Mouse (Mus musculus): ENCODE results near the gene Ykt6. TPM values are rescaled to one million over a fixed set of nuclear protein-coding genes. Genes with fewer than 3 reads are reported as not detected.

Ykt6 gene
- total and polyA plus RNA-seq, 3 experiments, result 79.8 to 117 (median 95.8) TPM

GRCm38 (mm10) chr11:5914940-5915339 is 40.6 kb upstream of the Ykt6 start:
- Histone ChIP-seq H3K27me3 (replicated peaks) (peaks cover 5% of the 10 kb centered on the region), H3K9me3 (replicated peaks; ENCODE audit: low read length) (no peaks in the 10 kb centered on the region), H3K4me3 (replicated peaks in 1 of 3; ENCODE audit: low read depth in 2 of 3, low read length in 2 of 3, poor library complexity in 1 of 3) (no peak overlapping the region), H3K27ac (ENCODE audit: insufficient read depth, low read depth) (no peak overlapping the region), H3K79me2 (replicated peaks; ENCODE audit: control insufficient read depth, extremely low read depth, insufficient read depth, poor library complexity, severe bottlenecking) (no peaks in the 10 kb centered on the region), H3K36me3 (replicated peaks in 1 of 2; ENCODE audit: control insufficient read depth in 1 of 2, insufficient read depth in 1 of 2, low read length in 1 of 2) (no peaks in the 10 kb centered on the region), H3K4me1 (ENCODE audit: control insufficient read depth in 1 of 2, insufficient read depth in 2 of 2) (peaks cover 8 to 28% of the 10 kb centered on the region in 2 experiments), H3K9ac (ENCODE audit: insufficient read depth, low read depth) (no peak overlapping the region), H3K4me2 (ENCODE audit: insufficient read depth, low read depth, poor library complexity, severe bottlenecking) (no peak overlapping the region)
- dilution Hi-C loops (cut with MboI; ENCODE audit: extremely low pct_ligation_motif_present, extremely low pct_unique_long_range_greater_than_20kb, low sequenced_read_pairs) (no loop called here), in situ Hi-C loops (cut with MboI; ENCODE audit: low pct_ligation_motif_present, low pct_unique_long_range_greater_than_20kb, low sequenced_read_pairs) (no loop called here)
- no peak for DNase-seq (ENCODE audit: extremely low read depth)
- TF ChIP-seq ZKSCAN1 (IDR thresholded peaks at IDR 0.05; ENCODE audit: borderline replicate concordance, low read depth, low read length), result no peak
- no peak for TF ChIP-seq SMC3 (IDR thresholded peaks at IDR 0.05; ENCODE audit: low read depth, low read length)

GRCm38 (mm10) chr11:5915429-5916177 is 39.9 kb upstream of the Ykt6 start:
- Histone ChIP-seq H3K4me2 (ENCODE audit: insufficient read depth, low read depth, poor library complexity, severe bottlenecking) (no peak overlapping the region), H3K36me3 (replicated peaks in 1 of 2; ENCODE audit: control insufficient read depth in 1 of 2, insufficient read depth in 1 of 2, low read length in 1 of 2) (no peaks in the 10 kb centered on the region), H3K9me3 (replicated peaks; ENCODE audit: low read length) (no peaks in the 10 kb centered on the region), H3K4me3 (replicated peaks in 1 of 3; ENCODE audit: low read depth in 2 of 3, low read length in 2 of 3, poor library complexity in 1 of 3) (no peak overlapping the region), H3K27me3 (replicated peaks) (peaks cover 5% of the 10 kb centered on the region), H3K79me2 (replicated peaks; ENCODE audit: control insufficient read depth, extremely low read depth, insufficient read depth, poor library complexity, severe bottlenecking) (no peaks in the 10 kb centered on the region), H3K27ac (ENCODE audit: insufficient read depth, low read depth) (no peak overlapping the region), H3K9ac (ENCODE audit: insufficient read depth, low read depth) (no peak overlapping the region), H3K4me1 (ENCODE audit: control insufficient read depth in 1 of 2, insufficient read depth in 2 of 2) (peaks cover 8 to 31% of the 10 kb centered on the region in 2 experiments)
- dilution Hi-C loops (cut with MboI; ENCODE audit: extremely low pct_ligation_motif_present, extremely low pct_unique_long_range_greater_than_20kb, low sequenced_read_pairs), result no loop called here
- no peak for DNase-seq (ENCODE audit: extremely low read depth)
- in situ Hi-C loops (cut with MboI; ENCODE audit: low pct_ligation_motif_present, low pct_unique_long_range_greater_than_20kb, low sequenced_read_pairs), result no loop called here
- TF ChIP-seq CHD2 (IDR thresholded peaks at IDR 0.05; ENCODE audit: low read length) (no peak), HCFC1 (IDR thresholded peaks at IDR 0.05; ENCODE audit: low read depth, low read length) (no peak)

- dilution Hi-C loops (cut with MboI; ENCODE audit: extremely low pct_ligation_motif_present, extremely low pct_unique_long_range_greater_than_20kb, low sequenced_read_pairs), result no loop called here
- in situ Hi-C loops (cut with MboI; ENCODE audit: low pct_ligation_motif_present, low pct_unique_long_range_greater_than_20kb, low sequenced_read_pairs), result no loop called here
- no peak overlapping the region for H3K4me2 ChIP-seq (ENCODE audit: insufficient read depth, low read depth, poor library complexity, severe bottlenecking)
- no peaks in the 10 kb centered on the region for H3K36me3 ChIP-seq (replicated peaks in 1 of 2; ENCODE audit: control insufficient read depth in 1 of 2, insufficient read depth in 1 of 2, low read length in 1 of 2)
- H3K79me2 ChIP-seq (replicated peaks; ENCODE audit: control insufficient read depth, extremely low read depth, insufficient read depth, poor library complexity, severe bottlenecking), result no peaks in the 10 kb centered on the region
- H3K27ac ChIP-seq (ENCODE audit: insufficient read depth, low read depth), result no peak overlapping the region
- peaks cover 8 to 32% of the 10 kb centered on the region in 2 experiments for H3K4me1 ChIP-seq (ENCODE audit: control insufficient read depth in 1 of 2, insufficient read depth in 2 of 2)
- H3K9me3 ChIP-seq (replicated peaks; ENCODE audit: low read length), result no peaks in the 10 kb centered on the region
- peaks cover 5% of the 10 kb centered on the region for H3K27me3 ChIP-seq (replicated peaks)
- H3K4me3 ChIP-seq (replicated peaks in 1 of 3; ENCODE audit: low read depth in 2 of 3, low read length in 2 of 3, poor library complexity in 1 of 3), result no peak overlapping the region
- no peak overlapping the region for H3K9ac ChIP-seq (ENCODE audit: insufficient read depth, low read depth)
- DNase-seq (ENCODE audit: extremely low read depth), result no peak
- no peak for TF ChIP-seq ZNF384 (IDR thresholded peaks at IDR 0.05; ENCODE audit: low read depth, low read length)
- no peak for TF ChIP-seq SMC3 (IDR thresholded peaks at IDR 0.05; ENCODE audit: low read depth, low read length)
- no peak for TF ChIP-seq UBTF (IDR thresholded peaks at IDR 0.05; ENCODE audit: low read depth, low read length)
- TF ChIP-seq MAZ (IDR thresholded peaks at IDR 0.05; ENCODE audit: low read depth, low read length), result no peak
- TF ChIP-seq JUN (IDR thresholded peaks at IDR 0.05; ENCODE audit: insufficient read depth, low read depth, low read length), result no peak
- TF ChIP-seq MAX (IDR thresholded peaks at IDR 0.05; ENCODE audit: low read length), result no peak
- no peak for TF ChIP-seq CHD2 (IDR thresholded peaks at IDR 0.05; ENCODE audit: low read length)
- TF ChIP-seq USF1 (IDR thresholded peaks at IDR 0.05; ENCODE audit: low read depth, low read length), result no peak
- no peak for TF ChIP-seq ELF1 (IDR thresholded peaks at IDR 0.05; ENCODE audit: low read depth, low read length)
- TF ChIP-seq BHLHE40 (IDR thresholded peaks at IDR 0.05; ENCODE audit: low read depth, low read length), result no peak
- no peak for TF ChIP-seq KAT2A (IDR thresholded peaks at IDR 0.05; ENCODE audit: insufficient replicate concordance, low read length)
- TF ChIP-seq NRF1 (IDR thresholded peaks at IDR 0.05; ENCODE audit: low read depth, low read length), result no peak
- TF ChIP-seq MEF2A (IDR thresholded peaks at IDR 0.05; ENCODE audit: borderline replicate concordance, low read depth, low read length), result no peak
- TF ChIP-seq MAFK (IDR thresholded peaks at IDR 0.05; ENCODE audit: insufficient replicate concordance, low read length), result no peak
- no peak for TF ChIP-seq ZKSCAN1 (IDR thresholded peaks at IDR 0.05; ENCODE audit: borderline replicate concordance, low read depth, low read length)
- no peak for TF ChIP-seq JUND (conservative IDR thresholded peaks at IDR 0.05; ENCODE audit: low read depth, low read length)
- no peak for TF ChIP-seq POLR2A (IDR thresholded peaks at IDR 0.05; ENCODE audit: low read depth, low read length)
- TF ChIP-seq POLR2AphosphoS2 (IDR thresholded peaks at IDR 0.05; ENCODE audit: low read depth, low read length), result no peak
- no peak for TF ChIP-seq EP300 (IDR thresholded peaks at IDR 0.05; ENCODE audit: low read length)
Observed at GRCm38 (mm10) chr11:5916178-5916548, 39.3 kb upstream of the Ykt6 start.
